Mouse (Mus musculus) cerebellum, adult 9-10 months (tissue): ENCODE measurements at regions not wholly inside any gene's neighbourhood (a gene's known extent, or its start where the extent isn't known, plus 50 kb on each side); places are given as distances from the start of the nearest gene placed in this dataset.
"Not testable (repeated sequence)": the region's sequence is repeated elsewhere in the genome, so short reads cannot be mapped to it uniquely, and the experiment has no call there.

ENCODE experiments used
- DNase-seq: peaks from one replicate; pipeline ENCODE4 v3.0.0; 2022

GRCm38 (mm10) chr14:66584699-66585098, 575.7 kb upstream of the Gulo start:
- DNase-seq, result no peak

GRCm38 (mm10) chr14:66579904-66580492, 571.0 kb upstream of the Gulo start:
- DNase-seq, result no peak

GRCm38 (mm10) chr14:66566600-66566999, 557.6 kb upstream of the Gulo start:
- no peak for DNase-seq

- DNase-seq, result no peak
These were observed 553.7 kb upstream of the Gulo start for GRCm38 (mm10) chr14:66562744-66563143.

GRCm38 (mm10) chr14:66561715-66562114, 552.7 kb upstream of the Gulo start:
- no peak for DNase-seq

GRCm38 (mm10) chr14:66561042-66561590, 552.1 kb upstream of the Gulo start:
- no peak for DNase-seq

- no peak for DNase-seq
These were observed 549.4 kb upstream of the Gulo start for GRCm38 (mm10) chr14:66558393-66558792.

GRCm38 (mm10) chr14:66557631-66558030, 548.6 kb upstream of the Gulo start:
- DNase-seq, result no peak

- DNase-seq, result no peak
These were observed 529.5 kb upstream of the Gulo start for GRCm38 (mm10) chr14:66538498-66538897.

GRCm38 (mm10) chr14:66534671-66535070, 525.7 kb upstream of the Gulo start:
- no peak for DNase-seq

GRCm38 (mm10) chr14:66528135-66528534, 519.1 kb upstream of the Gulo start:
- DNase-seq, result no peak

GRCm38 (mm10) chr14:66527061-66527460, 518.1 kb upstream of the Gulo start:
- no peak for DNase-seq

- peak; percentile 17 for DNase-seq
These were observed 513.9 kb upstream of the Gulo start for GRCm38 (mm10) chr14:66522856-66523400.

GRCm38 (mm10) chr14:66521836-66522629, 513.0 kb upstream of the Gulo start:
- no peak for DNase-seq

- DNase-seq, result no peak
These were observed 507.8 kb upstream of the Gulo start for GRCm38 (mm10) chr14:66516770-66517169.

- no peak for DNase-seq
These were observed 501.7 kb upstream of the Gulo start for GRCm38 (mm10) chr14:66510750-66511149.

- no peak for DNase-seq
These were observed 501.2 kb upstream of the Gulo start for GRCm38 (mm10) chr14:66510218-66510617.

- DNase-seq, result no peak
These were observed 500.7 kb upstream of the Gulo start for GRCm38 (mm10) chr14:66509706-66510105.

GRCm38 (mm10) chr14:66501995-66502394, 493.0 kb upstream of the Gulo start:
- DNase-seq, result no peak

GRCm38 (mm10) chr14:66499896-66500295, 490.9 kb upstream of the Gulo start:
- DNase-seq, result peak; percentile 11

GRCm38 (mm10) chr14:66495146-66495545, 486.1 kb upstream of the Gulo start:
- DNase-seq, result no peak

- peak; percentile 16 for DNase-seq
These were observed 485.5 kb upstream of the Gulo start for GRCm38 (mm10) chr14:66494518-66494923.

GRCm38 (mm10) chr14:66493691-66494121, 484.7 kb upstream of the Gulo start:
- no peak for DNase-seq

GRCm38 (mm10) chr14:66484751-66485150, 475.7 kb upstream of the Gulo start:
- DNase-seq, result not testable (repeated sequence)
